Mouse (Mus musculus) thymus, postnatal 36 days (tissue): Measurements from ENCODE around the gene Rwdd2b.

Experiments used
- DNase-seq, 2 experiments: peaks; one replicate each; pipeline ENCODE4 v3.0.0; 2022; ENCODE audit warnings: mixed read lengths in 2 of 2

Rwdd2b gene

GRCm38 (mm10) chr16:87440184-87440686 is at the start of gene Rwdd2b:
Gene Rwdd2b (minus strand): TSS chr16:87440573.
- DNase-seq = peak; percentile 93

DNA sequence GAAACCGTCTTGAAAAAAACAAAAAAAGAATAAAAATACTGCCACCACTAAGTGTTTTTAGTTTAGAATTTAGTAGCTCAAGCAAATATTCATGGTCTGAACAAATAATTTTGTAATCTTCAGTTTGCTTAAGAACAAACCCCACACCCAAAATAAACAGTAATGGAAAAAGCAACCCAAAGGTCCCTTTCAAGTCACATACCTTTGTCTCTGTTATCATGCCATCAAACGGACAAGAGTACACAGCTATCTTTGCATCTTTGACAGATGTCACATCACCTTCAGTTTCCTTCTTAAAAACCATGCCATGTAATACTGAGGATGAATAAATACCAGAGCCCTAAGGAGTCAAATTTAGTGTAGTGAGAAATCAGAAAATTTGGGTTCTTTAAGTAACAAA is 48.2 kb upstream of the Rwdd2b start:
- no peak for DNase-seq

- DNase-seq = no peak
These were observed 46.4 kb upstream of the Rwdd2b start for GRCm38 (mm10) chr16:87486739-87487138.

- no peak for DNase-seq
These were observed 44.0 kb upstream of the Rwdd2b start for GRCm38 (mm10) chr16:87484367-87484766.

GRCm38 (mm10) chr16:87470579-87470978 is 30.2 kb upstream of the Rwdd2b start:
- no peak for DNase-seq

- no peak for DNase-seq
These were observed 18.4 kb upstream of the Rwdd2b start for GRCm38 (mm10) chr16:87458752-87459151.

DNA sequence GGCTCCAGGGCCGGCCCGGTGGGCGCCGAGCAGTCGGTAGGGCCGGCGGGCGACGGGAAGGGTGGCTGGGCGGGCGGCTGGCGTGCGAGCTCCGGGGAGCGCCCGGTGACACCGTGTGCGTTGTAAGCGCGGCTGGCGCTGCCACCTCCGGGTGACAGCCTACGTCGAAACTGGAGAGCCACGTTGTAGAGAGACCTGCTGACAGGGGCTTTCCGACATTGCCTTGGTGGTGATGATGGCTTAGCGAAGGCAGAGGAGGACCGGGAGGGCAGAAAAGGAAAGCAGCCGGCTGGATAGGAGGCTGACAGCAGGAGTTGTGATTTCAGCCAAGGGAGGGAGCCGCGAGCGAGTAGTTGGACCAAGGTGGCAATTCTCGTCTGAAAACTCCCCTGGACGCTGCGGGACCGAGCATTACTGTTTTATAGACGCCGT is 14.8 kb upstream of the Rwdd2b start:
- DNase-seq = no peak

DNA sequence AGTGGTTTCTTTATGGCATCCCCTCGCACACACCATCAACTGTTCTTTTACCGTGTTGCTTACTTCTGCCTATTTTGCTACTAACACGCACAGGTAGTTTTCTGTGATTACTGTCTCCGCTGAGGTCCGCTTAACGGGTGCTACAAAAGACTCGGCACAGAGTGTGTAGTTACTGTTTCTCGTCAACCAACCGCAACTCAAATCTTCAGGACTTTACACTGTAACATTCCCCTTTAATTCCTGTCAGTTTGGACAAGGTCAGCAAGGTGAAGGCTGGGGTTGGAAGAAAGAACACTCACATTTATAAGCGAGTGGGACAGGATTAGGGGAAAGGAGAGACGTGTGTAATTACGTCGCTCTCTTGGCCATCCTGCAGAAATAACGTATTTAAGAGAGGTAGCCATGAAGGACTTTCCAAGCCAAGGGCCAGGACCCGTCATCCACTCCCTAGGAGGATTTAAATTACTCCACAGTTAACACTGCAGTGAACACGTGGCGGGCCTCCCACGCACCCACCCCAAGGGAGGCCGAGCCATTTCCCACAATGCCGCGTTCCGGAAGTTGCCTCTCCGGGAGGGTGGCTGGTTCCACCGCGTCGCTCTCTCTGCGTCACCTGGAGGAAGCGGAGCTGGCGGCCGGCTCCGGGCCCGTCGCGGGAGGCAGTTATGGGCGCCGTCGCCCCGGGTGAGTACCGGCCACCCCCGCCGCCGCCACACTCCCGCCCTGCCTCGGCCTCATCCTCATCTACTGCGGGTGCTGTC is 14.2 kb upstream of the Rwdd2b start, which contains the start of gene Usp16:
Usp16 (plus strand) TSS at position 285 of the 761 bp plus-strand sequence.
- peak; percentile 90 to 92 for DNase-seq

DNA sequence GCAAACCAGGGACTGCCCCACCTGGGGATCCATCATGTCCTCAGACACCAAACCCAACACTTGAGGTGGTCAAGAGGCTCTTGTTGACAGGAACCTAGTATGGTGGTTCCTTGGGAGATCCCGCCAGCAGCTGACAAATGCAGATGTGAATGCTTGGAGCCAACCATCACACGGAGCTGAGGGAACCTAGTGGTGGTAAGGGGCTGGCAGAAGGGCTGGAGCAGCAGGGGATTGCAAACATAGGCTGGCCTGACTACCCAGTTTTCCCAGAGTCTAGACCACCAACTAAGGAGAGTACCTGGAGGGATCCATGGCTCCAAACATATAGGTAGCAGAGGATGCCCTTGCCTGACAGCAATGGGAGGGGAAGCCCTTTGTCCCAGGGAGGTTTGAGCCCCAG is 12.9 kb upstream of the Rwdd2b start:
- DNase-seq = no peak

DNA sequence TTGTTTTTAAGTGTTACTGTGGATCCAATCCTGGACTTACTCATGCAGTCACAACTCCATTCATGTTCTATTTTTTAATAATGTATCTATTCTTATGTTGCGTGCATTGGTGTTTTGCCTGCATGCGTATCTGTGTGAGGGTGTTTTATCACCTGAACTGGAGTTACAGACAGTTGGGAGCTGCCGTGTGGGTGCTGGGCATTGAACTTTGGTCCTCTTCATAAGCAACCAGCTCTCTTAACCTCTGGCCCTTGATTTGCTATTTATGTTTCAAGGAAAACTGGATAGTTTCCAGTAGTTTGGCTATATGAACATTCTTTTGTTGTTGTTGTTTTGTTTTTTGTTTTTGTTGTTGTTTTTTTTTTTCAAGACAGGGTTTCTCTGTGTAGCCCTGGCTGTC is 5.2 kb upstream of the Rwdd2b start:
- no peak for DNase-seq

GRCm38 (mm10) chr16:87445110-87445509 is 4.7 kb upstream of the Rwdd2b start:
- no peak for DNase-seq

- DNase-seq = no peak
These were observed 3.7 kb upstream of the Rwdd2b start for GRCm38 (mm10) chr16:87444071-87444470.

GRCm38 (mm10) chr16:87443245-87443644 is 2.9 kb upstream of the Rwdd2b start:
- DNase-seq = no peak

DNA sequence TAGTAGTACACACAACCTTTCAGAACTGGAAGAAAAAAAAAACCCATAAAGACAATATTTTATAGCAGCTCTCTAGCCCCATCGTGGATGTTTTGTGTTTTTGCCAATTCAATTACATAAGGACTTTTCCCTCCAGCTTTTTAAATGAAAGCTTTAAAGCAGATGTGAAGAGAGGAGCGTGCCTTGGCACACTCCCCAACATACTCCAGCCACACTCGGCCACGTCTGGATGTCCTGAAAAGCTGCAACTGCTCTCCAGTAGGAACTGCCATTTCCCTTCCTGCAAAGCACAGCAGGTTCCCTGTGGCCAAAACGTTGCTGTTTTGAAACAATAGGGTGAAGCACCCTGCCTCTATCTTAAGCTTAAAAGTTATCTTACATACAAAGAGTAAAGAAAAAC is 1.9 kb upstream of the Rwdd2b start:
- DNase-seq = no peak

- DNase-seq = peak; percentile 30 to 31
These were observed 716 bp upstream of the Rwdd2b start for GRCm38 (mm10) chr16:87441089-87441488.

- no peak for DNase-seq
These were observed 1.7 kb downstream of the Rwdd2b start for GRCm38 (mm10) chr16:87438697-87439096.

DNA sequence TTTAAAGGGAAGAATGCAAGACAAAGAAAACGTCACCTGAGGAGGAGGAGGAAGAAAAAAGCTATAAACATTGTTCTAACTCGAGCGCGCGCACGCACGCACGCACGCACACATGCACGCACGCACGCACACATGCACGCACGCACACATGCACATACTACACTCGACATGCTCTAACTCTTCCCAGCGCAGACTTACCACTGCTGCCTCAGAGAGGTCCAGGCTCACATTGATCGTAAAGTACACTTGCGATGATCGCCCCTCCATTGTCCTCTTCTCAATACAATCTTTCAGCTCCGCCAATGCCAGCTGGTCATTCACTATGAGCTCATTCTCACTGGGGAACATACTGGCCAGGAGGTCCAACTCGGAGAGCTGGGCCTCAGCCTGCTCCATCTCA is 3.3 kb downstream of the Rwdd2b start:
- no peak for DNase-seq

GRCm38 (mm10) chr16:87435411-87436205 is 4.8 kb downstream of the Rwdd2b start:
- DNase-seq = peak in 1 of 2 experiments; percentile 5

DNA sequence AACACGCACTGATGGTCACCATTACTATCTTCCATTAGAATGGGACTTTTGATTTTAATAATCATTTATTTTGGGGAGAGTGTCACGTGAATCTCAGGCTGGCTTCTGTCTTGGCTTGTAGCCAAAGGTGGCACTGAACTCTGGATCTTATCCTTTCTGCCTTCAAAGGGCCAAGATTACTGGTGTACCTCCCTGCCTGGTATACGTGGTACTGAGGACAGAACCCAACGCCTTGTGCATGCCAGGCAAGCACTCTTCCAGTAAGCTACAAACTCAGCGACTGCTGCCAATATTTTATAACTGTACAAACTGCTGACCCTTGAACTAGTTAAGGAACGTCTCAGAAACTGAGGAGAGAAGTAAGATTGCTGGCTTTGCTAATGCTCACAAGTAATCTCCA is 5.4 kb downstream of the Rwdd2b start:
- no peak for DNase-seq

DNA sequence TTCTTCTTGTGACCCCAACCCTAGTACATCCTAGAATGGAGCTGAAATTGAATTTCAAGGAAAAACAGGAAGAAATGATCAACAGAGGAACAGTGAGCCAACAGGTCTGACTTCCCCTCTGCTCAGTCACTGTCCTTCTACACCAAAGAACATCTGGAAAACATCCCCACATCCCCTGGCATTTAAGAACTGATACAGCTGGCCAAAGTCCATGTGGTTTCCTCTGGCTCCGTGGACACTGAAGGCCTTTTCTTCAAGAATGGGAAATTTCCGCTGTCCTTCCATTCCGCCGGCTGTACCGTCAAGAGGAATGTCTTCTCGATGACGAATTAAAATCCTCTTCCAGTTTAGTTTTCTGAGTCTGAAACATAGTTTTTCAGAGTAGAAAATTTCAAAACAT is 6.1 kb downstream of the Rwdd2b start:
- no peak for DNase-seq

- peak; percentile 95 to 97 for DNase-seq
These were observed 8.1 kb downstream of the Rwdd2b start, which contains the start of gene Ltn1 for GRCm38 (mm10) chr16:87432033-87432814. Gene Ltn1 (minus strand): TSS chr16:87432612.

- no peak for DNase-seq
These were observed 12.9 kb downstream of the Rwdd2b start for GRCm38 (mm10) chr16:87427516-87427915.

GRCm38 (mm10) chr16:87420662-87421061 is 19.7 kb downstream of the Rwdd2b start:
- DNase-seq = no peak
